Mouse (Mus musculus) liver, adult (tissue): ENCODE measurements at regions not wholly inside any gene's neighbourhood (a gene's known extent, or its start where the extent isn't known, plus 50 kb on each side); places are given as distances from the start of the nearest gene placed in this dataset.

Experiments
- GATA4 ChIP-seq: IDR thresholded peaks from 2 replicates; pipeline ENCODE4 v1.6.1; 2014; ENCODE audit warnings: mild to moderate bottlenecking, low read length; ENCODE audit not compliant: insufficient replicate concordance

GRCm38 (mm10) chr9:47054595-47054994, 56.1 kb downstream of the Gm4791 start:
- TF ChIP-seq GATA4, result no peak

GRCm38 (mm10) chr9:47055558-47055957, 57.0 kb downstream of the Gm4791 start:
- no peak for TF ChIP-seq GATA4

GRCm38 (mm10) chr9:47059339-47060005, 60.9 kb downstream of the Gm4791 start:
- TF ChIP-seq GATA4, result no peak

- TF ChIP-seq GATA4, result no peak
Measured at GRCm38 (mm10) chr9:47060757-47061156, 62.2 kb downstream of the Gm4791 start.

GRCm38 (mm10) chr9:47062516-47062915, 64.0 kb downstream of the Gm4791 start:
- no peak for TF ChIP-seq GATA4

GRCm38 (mm10) chr9:47063751-47064150, 65.2 kb downstream of the Gm4791 start:
- no peak for TF ChIP-seq GATA4

GRCm38 (mm10) chr9:47064463-47065032, 66.0 kb downstream of the Gm4791 start:
- no peak for TF ChIP-seq GATA4

GRCm38 (mm10) chr9:47069436-47069835, 70.9 kb downstream of the Gm4791 start:
- no peak for TF ChIP-seq GATA4

GRCm38 (mm10) chr9:47070958-47071357, 72.4 kb downstream of the Gm4791 start:
- TF ChIP-seq GATA4, result no peak

GRCm38 (mm10) chr9:47076946-47077345, 78.4 kb downstream of the Gm4791 start:
- no peak for TF ChIP-seq GATA4

GRCm38 (mm10) chr9:47077416-47077815, 78.9 kb downstream of the Gm4791 start:
- TF ChIP-seq GATA4, result no peak

- TF ChIP-seq GATA4, result no peak
Measured at GRCm38 (mm10) chr9:47077945-47078344, 79.4 kb downstream of the Gm4791 start.

GRCm38 (mm10) chr9:47081407-47081806, 82.9 kb downstream of the Gm4791 start:
- no peak for TF ChIP-seq GATA4

- no peak for TF ChIP-seq GATA4
Measured at GRCm38 (mm10) chr9:47091796-47092195, 93.3 kb downstream of the Gm4791 start.

- no peak for TF ChIP-seq GATA4
Measured at GRCm38 (mm10) chr9:47095656-47096055, 97.1 kb downstream of the Gm4791 start.

GRCm38 (mm10) chr9:47103316-47103715, 104.8 kb downstream of the Gm4791 start:
- TF ChIP-seq GATA4, result no peak

GRCm38 (mm10) chr9:47103966-47104365, 105.4 kb downstream of the Gm4791 start:
- TF ChIP-seq GATA4, result no peak
